In genomic region chr15:3435637-3436036, GRCm38 (mm10) we compare ENCODE assay signal across 23 mouse cellular contexts.
DNase-seq lines count a peak whose midpoint lies in the region; ATAC-seq and TF ChIP-seq lines count a peak whose summit lies in the region.
"Had no signal": no experiment of that assay in that cellular context is flagged by ENCODE, and none has a peak within 500 bp of the region (broad histone marks: within the 10 kb centered on the region; RNA-seq: fewer than 3 reads in every experiment).

No protein-coding gene starts in this region.

- H3K4me3 ChIP-seq in heart, embryonic 11.5 days (ENCODE audit: low read depth, low read length): no peak overlapping the region
- no peak overlapping the region for H3K4me3 ChIP-seq in kidney, embryonic 14.5 days (ENCODE audit: low read length)
- H3K4me3 ChIP-seq in lung, postnatal 0 days (ENCODE audit: low read depth, low read length): no peak overlapping the region
- H3K4me3 ChIP-seq in lung, adult 2 months (replicated peaks; ENCODE audit: extremely low read depth, low read depth, low read length): no peak overlapping the region
- H3K4me3 ChIP-seq: embryonic facial prominence, embryonic 13.5 days; layer of hippocampus, adult 2 months; liver, embryonic 15.5 days; neural tube, embryonic 12.5 days had no signal

- H3K27me3 ChIP-seq in heart, embryonic 11.5 days (ENCODE audit: control insufficient read depth, insufficient read depth, low read length): no peaks in the 10 kb centered on the region
- no peaks in the 10 kb centered on the region for H3K27me3 ChIP-seq in kidney, embryonic 14.5 days (ENCODE audit: control insufficient read depth, insufficient read depth, low read length)
- no peaks in the 10 kb centered on the region for H3K27me3 ChIP-seq in lung, postnatal 0 days (replicated peaks; ENCODE audit: insufficient read depth, low read length)
- H3K27me3 ChIP-seq: embryonic facial prominence, embryonic 13.5 days; liver, embryonic 15.5 days; neural tube, embryonic 12.5 days had no signal

- no peak for TF ChIP-seq CTCF in lung, postnatal 0 days (IDR thresholded peaks at IDR 0.05)
- no peak for TF ChIP-seq CTCF in lung, adult 2 months (IDR thresholded peaks at IDR 0.05; ENCODE audit: insufficient read depth, low read length)

- H3K9ac ChIP-seq in heart, embryonic 11.5 days (ENCODE audit: low read depth, low read length): no peak overlapping the region
- no peak overlapping the region for H3K9ac ChIP-seq in kidney, embryonic 14.5 days (ENCODE audit: low read depth, low read length)
- no peak overlapping the region for H3K9ac ChIP-seq in lung, postnatal 0 days (replicated peaks; ENCODE audit: low read depth)
- H3K9ac ChIP-seq: embryonic facial prominence, embryonic 13.5 days; forebrain, postnatal 0 days; liver, embryonic 15.5 days; neural tube, embryonic 12.5 days had no signal

- no peak for ATAC-seq in heart, embryonic 11.5 days (replicated peaks; ENCODE audit: insufficient number of reproducible peaks, low FRiP score, low TSS enrichment)
- peak; percentile 56 for ATAC-seq in kidney, embryonic 14.5 days (ENCODE audit: low FRiP score, low TSS enrichment)
- ATAC-seq in lung, postnatal 0 days: peak; percentile 60
- ATAC-seq: forebrain, postnatal 0 days; hindbrain, embryonic 16.5 days; intestine, embryonic 16.5 days had no signal

- DNase-seq in heart, adult 8-10 months (ENCODE audit: low spot score): peak; percentile 46
- DNase-seq in kidney, postnatal 25 days: no peak
- peak; percentile 46 for DNase-seq in lung, postnatal 0 days (ENCODE audit: low spot score)
- no peak for DNase-seq in lung, adult 2 months
- DNase-seq in retina, postnatal 1 day: peak; percentile 16
- DNase-seq in yolk sac, embryonic 10.5 days (ENCODE audit: low spot score): no peak
- DNase-seq: adrenal gland, adult 2 months; cerebellum, adult 8-10 months; forebrain, postnatal 0 days; heart, postnatal 36 days; right cerebral cortex, postnatal 14 days; spleen, adult 18-20 months; thymus, postnatal 36 days had no signal

- TF ChIP-seq EP300 in lung, postnatal 0 days (IDR thresholded peaks at IDR 0.05): peak; percentile 93

- H3K9me3 ChIP-seq in heart, embryonic 11.5 days (replicated peaks; ENCODE audit: control insufficient read depth, low read length): no peaks in the 10 kb centered on the region
- no peaks in the 10 kb centered on the region for H3K9me3 ChIP-seq in kidney, embryonic 14.5 days (ENCODE audit: control insufficient read depth, low read length)
- no peaks in the 10 kb centered on the region for H3K9me3 ChIP-seq in lung, postnatal 0 days (ENCODE audit: low read length)
- H3K9me3 ChIP-seq: embryonic facial prominence, embryonic 13.5 days; liver, embryonic 15.5 days; neural tube, embryonic 12.5 days had no signal

- no peak overlapping the region for H3K4me2 ChIP-seq in heart, embryonic 11.5 days
- H3K4me2 ChIP-seq in kidney, embryonic 14.5 days (replicated peaks; ENCODE audit: low read depth, low read length): no peak overlapping the region
- H3K4me2 ChIP-seq in lung, postnatal 0 days (replicated peaks; ENCODE audit: low read depth, low read length): no peak overlapping the region
- H3K4me2 ChIP-seq: embryonic facial prominence, embryonic 13.5 days; liver, embryonic 15.5 days; midbrain, embryonic 11.5 days; neural tube, embryonic 12.5 days had no signal

- TF ChIP-seq POLR2A in lung, adult 2 months (IDR thresholded peaks at IDR 0.05; ENCODE audit: borderline replicate concordance, extremely low read depth, low read depth, low read length): no peak

- WGBS in heart, embryonic 11.5 days (ENCODE audit: insufficient replicate concordance): 44% methylated on average over 4 of the region's 4 CpGs
- WGBS in kidney, embryonic 14.5 days: 6% methylated on average over 4 of the region's 4 CpGs
- 36% methylated on average over 4 of the region's 4 CpGs for WGBS in lung, postnatal 0 days
- WGBS in lung, adult 2 months: 19% methylated on average over 4 of the region's 4 CpGs

- peaks cover 36% of the 10 kb centered on the region for H3K4me1 ChIP-seq in heart, embryonic 11.5 days (ENCODE audit: control insufficient read depth, insufficient read depth, low read length)
- H3K4me1 ChIP-seq in kidney, embryonic 14.5 days (ENCODE audit: control insufficient read depth, insufficient read depth, low read length): peaks cover 14% of the 10 kb centered on the region; the same call in 1 of the 2 replicates
- peaks cover 4% of the 10 kb centered on the region; the same call in 1 of the 2 replicates for H3K4me1 ChIP-seq in lung, postnatal 0 days (ENCODE audit: insufficient read depth, low read depth, low read length)
- peaks cover 20% of the 10 kb centered on the region for H3K4me1 ChIP-seq in lung, adult 2 months (ENCODE audit: control insufficient read depth, insufficient read depth, low read length)
- H3K4me1 ChIP-seq: embryonic facial prominence, embryonic 13.5 days; liver, embryonic 15.5 days; neural tube, embryonic 12.5 days had no signal

- no peaks in the 10 kb centered on the region for H3K36me3 ChIP-seq in heart, embryonic 11.5 days (ENCODE audit: control insufficient read depth, insufficient read depth, low read length)
- H3K36me3 ChIP-seq in kidney, embryonic 14.5 days (ENCODE audit: control insufficient read depth, insufficient read depth, low read length): no peaks in the 10 kb centered on the region
- H3K36me3 ChIP-seq in lung, postnatal 0 days (ENCODE audit: insufficient read depth, low read length): no peaks in the 10 kb centered on the region
- H3K36me3 ChIP-seq: embryonic facial prominence, embryonic 13.5 days; liver, embryonic 15.5 days; neural tube, embryonic 12.5 days had no signal

- H3K27ac ChIP-seq in heart, embryonic 11.5 days (ENCODE audit: low read depth, low read length): no peak overlapping the region
- H3K27ac ChIP-seq in kidney, embryonic 14.5 days (ENCODE audit: low read depth, low read length): no peak overlapping the region
- H3K27ac ChIP-seq in lung, postnatal 0 days (ENCODE audit: low read length): no peak overlapping the region; the same call in 1 of the 2 replicates
- H3K27ac ChIP-seq: embryonic facial prominence, embryonic 13.5 days; layer of hippocampus, adult 2 months; liver, embryonic 15.5 days; macrophage; neural tube, embryonic 12.5 days had no signal

Comparison
In these comparisons a context has a peak if more than half of its experiments do, and no peak if none do; other contexts are left out.
1. DNase-seq: peak in heart, adult 8-10 months (single experiment), lung, postnatal 0 days (single experiment) and retina, postnatal 1 day (single experiment); none in kidney, postnatal 25 days (0 of 2), lung, adult 2 months (single experiment) and yolk sac, embryonic 10.5 days (single experiment).